Mouse (Mus musculus): Measurements from ENCODE around the gene Atp6v1e2.

GRCm38 (mm10) chr17:86947840-86948796, at the start of gene Atp6v1e2:
- TF ChIP-seq CTCF (IDR thresholded peaks at IDR 0.05; ENCODE audit: low read depth, low read length) (no peak), GATA1 (IDR thresholded peaks at IDR 0.05; ENCODE audit: borderline replicate concordance, low read length) (no peak), TAL1 (conservative IDR thresholded peaks at IDR 0.05; ENCODE audit: low read depth, low read length) (no peak)

All from G1E (cell line).